Comparison of ENCODE assay signal across 26 mouse cellular contexts in genomic region chr15:78473442-78473841, GRCm38 (mm10). TPM values are rescaled to one million over a fixed set of nuclear protein-coding genes. Genes with fewer than 3 reads are reported as not detected.
DNase-seq lines count a peak whose midpoint lies in the region; ATAC-seq and TF ChIP-seq lines count a peak whose summit lies in the region.
"Had no signal": no experiment of that assay in that cellular context is flagged by ENCODE, and none has a peak within 500 bp of the region (broad histone marks: within the 10 kb centered on the region; RNA-seq: fewer than 3 reads in every experiment).

No protein-coding gene starts in this region.

- no peaks in the 10 kb centered on the region for H3K36me3 ChIP-seq in liver, adult 2 months (ENCODE audit: control insufficient read depth, insufficient read depth, low read length)
- H3K36me3 ChIP-seq in liver, embryonic 11.5 days (ENCODE audit: control insufficient read depth, insufficient read depth, low read length) = no peaks in the 10 kb centered on the region
- H3K36me3 ChIP-seq: embryonic facial prominence, embryonic 10.5 days; embryonic facial prominence, embryonic 13.5 days; forebrain, embryonic 12.5 days; forebrain, embryonic 15.5 days; heart, embryonic 12.5 days; heart, embryonic 15.5 days; hindbrain, embryonic 10.5 days; hindbrain, embryonic 13.5 days had no signal

- no peaks in the 10 kb centered on the region for H3K27me3 ChIP-seq in liver, adult 2 months (ENCODE audit: control insufficient read depth, insufficient read depth, low read length)
- 0 out of 2 replicates have a peak, but pooled peaks cover 3% of the 10 kb centered on the region for H3K27me3 ChIP-seq in liver, embryonic 11.5 days (replicated peaks; ENCODE audit: control insufficient read depth, insufficient read depth, low read length)
- H3K27me3 ChIP-seq: embryonic facial prominence, embryonic 13.5 days; forebrain, embryonic 15.5 days; heart, embryonic 15.5 days; hindbrain, embryonic 13.5 days had no signal

- no peak overlapping the region for H3K9ac ChIP-seq in liver, adult 2 months (ENCODE audit: low read depth, low read length)
- H3K9ac ChIP-seq in liver, embryonic 11.5 days (ENCODE audit: low read depth, low read length) = no peak overlapping the region
- H3K9ac ChIP-seq: embryonic facial prominence, embryonic 13.5 days; forebrain, embryonic 12.5 days; forebrain, embryonic 15.5 days; heart, embryonic 12.5 days; heart, embryonic 15.5 days; hindbrain, embryonic 13.5 days had no signal

- no peak overlapping the region for H3K4me3 ChIP-seq in liver, adult 2 months (ENCODE audit: insufficient read depth, low read depth, low read length)
- H3K4me3 ChIP-seq in liver, embryonic 11.5 days (ENCODE audit: low read depth, low read length) = no peak overlapping the region
- H3K4me3 ChIP-seq: embryonic facial prominence, embryonic 10.5 days; embryonic facial prominence, embryonic 13.5 days; erythroblast, embryonic 14.5 days; forebrain, embryonic 12.5 days; forebrain, embryonic 15.5 days; heart, embryonic 12.5 days; heart, embryonic 15.5 days; hindbrain, embryonic 10.5 days; hindbrain, embryonic 13.5 days had no signal

- 0 out of 2 replicates have a peak, but pooled peaks have one; percentile 15 for ATAC-seq in cerebellum, adult (ENCODE audit: insufficient number of reproducible peaks, low FRiP score, low TSS enrichment)
- no peak for ATAC-seq in liver, embryonic 11.5 days (replicated peaks; ENCODE audit: low FRiP score)
- ATAC-seq: activated CD4-positive, CD25-positive, alpha-beta regulatory T cell, adult 4 months; forebrain, embryonic 15.5 days; intestine, postnatal 0 days had no signal

- H3K27ac ChIP-seq in liver, adult 2 months (replicated peaks; ENCODE audit: insufficient read depth, low read depth, low read length) = no peak overlapping the region
- no peak overlapping the region for H3K27ac ChIP-seq in liver, embryonic 11.5 days (ENCODE audit: low read depth, low read length)
- H3K27ac ChIP-seq: embryonic facial prominence, embryonic 10.5 days; embryonic facial prominence, embryonic 13.5 days; forebrain, embryonic 12.5 days; forebrain, embryonic 15.5 days; heart, embryonic 15.5 days; hindbrain, embryonic 10.5 days; hindbrain, embryonic 13.5 days had no signal

- TF ChIP-seq CTCF in liver, adult 2 months (IDR thresholded peaks at IDR 0.05; ENCODE audit: low read depth, low read length) = no peak

- WGBS in liver, adult 2 months = 47% methylated on average over 6 of the region's 6 CpGs
- 78% methylated on average over 6 of the region's 6 CpGs for WGBS in liver, embryonic 11.5 days

- H3K9me3 ChIP-seq in liver, embryonic 11.5 days (ENCODE audit: control insufficient read depth, low read length) = no peaks in the 10 kb centered on the region
- H3K9me3 ChIP-seq: embryonic facial prominence, embryonic 10.5 days; embryonic facial prominence, embryonic 13.5 days; forebrain, embryonic 12.5 days; forebrain, embryonic 15.5 days; heart, embryonic 12.5 days; heart, embryonic 15.5 days; hindbrain, embryonic 10.5 days; hindbrain, embryonic 13.5 days had no signal

- no peaks in the 10 kb centered on the region for H3K79me2 ChIP-seq in liver, adult 2 months (ENCODE audit: control insufficient read depth, insufficient read depth, low read length)

- H3K4me1 ChIP-seq in liver, adult 2 months (ENCODE audit: control insufficient read depth, insufficient read depth, low read length) = peaks cover 27% of the 10 kb centered on the region
- peaks cover 4% of the 10 kb centered on the region for H3K4me1 ChIP-seq in liver, embryonic 11.5 days (replicated peaks; ENCODE audit: control insufficient read depth, insufficient read depth, low read length)
- H3K4me1 ChIP-seq: forebrain, embryonic 12.5 days; forebrain, embryonic 15.5 days; hindbrain, embryonic 13.5 days had no signal

- TF ChIP-seq POLR2A in liver, adult 2 months (IDR thresholded peaks at IDR 0.05; ENCODE audit: extremely low read depth, insufficient read depth, low read length) = no peak

- no peak for DNase-seq in cerebellum, adult 9-11 months
- DNase-seq in cerebellum, postnatal 25 days = peak; percentile 45 to 56
- no peak for DNase-seq in cerebellum, adult 8-10 months
- DNase-seq in liver, adult 2 months (ENCODE audit: extremely low read depth, low read depth, low spot score) = peak; percentile 71
- DNase-seq in liver, embryonic 11.5 days (ENCODE audit: low spot score) = no peak
- DNase-seq: adrenal gland, adult 8-10 months; adrenal gland, postnatal 25 days; cerebellum, adult 11 months; embryo, embryonic 11 days; gastrocnemius, postnatal 25 days; heart, adult 18-20 months; heart, postnatal 10 days; heart, postnatal 36 days had no signal

- H3K4me2 ChIP-seq in liver, embryonic 11.5 days = no peak overlapping the region
- H3K4me2 ChIP-seq: embryonic facial prominence, embryonic 13.5 days; forebrain, embryonic 12.5 days; forebrain, embryonic 15.5 days; heart, embryonic 12.5 days; heart, embryonic 15.5 days; hindbrain, embryonic 13.5 days had no signal

RNA-seq across cellular contexts. Expression of gene Tmprss6, which starts 5.0 kb away (rescaled TPM):
- 188 and 242 TPM in 2 replicates for total RNA-seq in liver, adult 2 months (2014; rRNA removed)
- 514 and 542 TPM in 2 replicates for polyA plus RNA-seq in liver, adult 2 months (2012; rRNA removed)
- 7.0 and 7.9 TPM in 2 replicates for polyA plus RNA-seq in liver, embryonic 11.5 days (2014; fragmentation: Nextera tagmentation; extraction: Ambion mirVana)
- total RNA-seq: gastrocnemius, postnatal 25 days; heart, adult 18-20 months; heart, postnatal 36 days had no signal
- polyA plus RNA-seq: activated CD4-positive, CD25-positive, alpha-beta regulatory T cell, adult 4 months; hindbrain, embryonic 10.5 days had no signal

RNA-seq across cellular contexts. Expression of gene Il2rb, which starts 21.6 kb away (rescaled TPM):
- 0.83 and 1.1 TPM in 2 replicates for total RNA-seq in liver, adult 2 months (2014; rRNA removed)
- polyA plus RNA-seq in liver, adult 2 months (2012; rRNA removed) = 2.4 and 4.0 TPM in 2 replicates
- 0.07 and 0.31 TPM in 2 replicates for polyA plus RNA-seq in liver, embryonic 11.5 days (2014; fragmentation: Nextera tagmentation; extraction: Ambion mirVana)
- total RNA-seq: gastrocnemius, adult 8-10 months; gastrocnemius, postnatal 25 days had no signal
- polyA plus RNA-seq: embryonic facial prominence, embryonic 10.5 days; forebrain, embryonic 12.5 days; forebrain, embryonic 15.5 days; heart, embryonic 12.5 days; hindbrain, embryonic 10.5 days had no signal

RNA-seq across cellular contexts. Expression of gene Kctd17, which starts 45.1 kb away (rescaled TPM):
- 1.2 and 2.6 TPM in 2 replicates for total RNA-seq in liver, adult 2 months (2014; rRNA removed)
- polyA plus RNA-seq in liver, adult 2 months (2012; rRNA removed) = 8.6 and 10.4 TPM in 2 replicates
- polyA plus RNA-seq in liver, embryonic 11.5 days (2014; fragmentation: Nextera tagmentation; extraction: Ambion mirVana) = 17.1 and 19.2 TPM in 2 replicates

RNA-seq across cellular contexts. Expression of gene C1qtnf6, which starts 57.8 kb away (rescaled TPM):
- total RNA-seq in liver, adult 2 months (2014; rRNA removed) = 0.28 and 0.54 TPM in 2 replicates
- 2.2 and 2.5 TPM in 2 replicates for polyA plus RNA-seq in liver, adult 2 months (2012; rRNA removed)
- polyA plus RNA-seq in liver, embryonic 11.5 days (2014; fragmentation: Nextera tagmentation; extraction: Ambion mirVana) = 11.4 and 14.0 TPM in 2 replicates
- polyA plus RNA-seq: erythroblast, embryonic 14.5 days had no signal

Comparison
In these comparisons a context has a peak if more than half of its experiments do, and no peak if none do; other contexts are left out.
1. DNase-seq: peak in cerebellum, postnatal 25 days (2 of 2) and liver, adult 2 months (single experiment); none in cerebellum, adult 9-11 months (single experiment), cerebellum, adult 8-10 months (single experiment) and liver, embryonic 11.5 days (single experiment).
2. RNA of gene Tmprss6, which starts 5.0 kb away (polyA plus RNA-seq): 514 to 542 TPM in liver, adult 2 months; 7.0 to 7.9 TPM in liver, embryonic 11.5 days; every median in the first group is over 10 times any median in the second.